Mouse (Mus musculus): ENCODE results near the gene Rab24. TPM values are rescaled to one million over a fixed set of nuclear protein-coding genes. Genes with fewer than 3 reads are reported as not detected.

The Rab24 gene
- polyA plus RNA-seq, 1 experiment from 2014 or later, result 94.0 TPM

GRCm38 (mm10) chr13:55313051-55313450 lies 8.7 kb downstream of the Rab24 start:
- no peak for TF ChIP-seq CTCF (IDR thresholded peaks at IDR 0.05)
- H3K27me3 ChIP-seq, result no peaks in the 10 kb centered on the region
- in situ Hi-C loops (cut with MboI; ENCODE audit: low pct_unique_long_range_greater_than_20kb), result no loop called here
- ATAC-seq (peak; percentile 39), DNase-seq (ENCODE audit: low read depth, low spot score) (no peak)
- ChIA-PET CTCF (interaction anchor here (1.2 kb wide), 1 partner anchor 9 kb away, joined by 3 read pairs; no protein-coding TSS in a partner anchor), POLR2A (no interaction called here)

GRCm38 (mm10) chr13:55312028-55312630 lies 9.6 kb downstream of the Rab24 start:
- in situ Hi-C loops (cut with MboI; ENCODE audit: low pct_unique_long_range_greater_than_20kb), result no loop called here
- ChIA-PET CTCF (interaction anchor here (1.2 to 1.5 kb wide), 2 partner anchors 8 kb away, joined by 3 read pairs; partner anchors contain the start of gene Prelid1), POLR2A (interaction anchor here (0.6 kb wide), 1 partner anchor 47 kb away, joined by 4 read pairs; no protein-coding TSS in a partner anchor)
- no peak for DNase-seq (ENCODE audit: low read depth, low spot score)
- ATAC-seq, result no peak
- H3K27me3 ChIP-seq, result no peaks in the 10 kb centered on the region
- TF ChIP-seq CTCF (IDR thresholded peaks at IDR 0.05), result no peak

- no peak for TF ChIP-seq CTCF (IDR thresholded peaks at IDR 0.05)
- POLR2A ChIA-PET, result no interaction called here
- ATAC-seq, result peak; percentile 67
- CTCF ChIA-PET, result no interaction called here
- DNase-seq (ENCODE audit: low read depth, low spot score), result no peak
- H3K27me3 ChIP-seq, result no peaks in the 10 kb centered on the region
- in situ Hi-C loops (cut with MboI; ENCODE audit: low pct_unique_long_range_greater_than_20kb), result no loop called here
Measured at GRCm38 (mm10) chr13:55300913-55301312, 20.8 kb downstream of the Rab24 start.

GRCm38 (mm10) chr13:55296760-55297159 lies 25.0 kb downstream of the Rab24 start:
- ATAC-seq (no peak), DNase-seq (ENCODE audit: low read depth, low spot score) (no peak)
- CTCF ChIA-PET, result no interaction called here
- no peaks in the 10 kb centered on the region for H3K27me3 ChIP-seq
- in situ Hi-C loops (cut with MboI; ENCODE audit: low pct_unique_long_range_greater_than_20kb), result no loop called here
- POLR2A ChIA-PET, result interaction anchor here (0.6 kb wide), 1 partner anchor 800 kb away, joined by 4 read pairs; no protein-coding TSS in a partner anchor
- no peak for TF ChIP-seq CTCF (IDR thresholded peaks at IDR 0.05)

GRCm38 (mm10) chr13:55288854-55289253 lies 32.9 kb downstream of the Rab24 start:
- in situ Hi-C loops (cut with MboI; ENCODE audit: low pct_unique_long_range_greater_than_20kb), result no loop called here
- H3K27me3 ChIP-seq, result no peaks in the 10 kb centered on the region
- TF ChIP-seq CTCF (IDR thresholded peaks at IDR 0.05), result peak; percentile 10
- no peak for DNase-seq (ENCODE audit: low read depth, low spot score)
- ATAC-seq, result no peak
- CTCF ChIA-PET, result interaction anchor here (1.1 to 1.3 kb wide), 4 partner anchors 9 to 47 kb away, joined by 3 read pairs; partner anchors contain the start of gene Mxd3
- POLR2A ChIA-PET, result interaction anchor here (1.1 kb wide), 1 partner anchor 13 kb away, joined by 4 read pairs; no protein-coding TSS in a partner anchor

- in situ Hi-C loops (cut with MboI; ENCODE audit: low pct_unique_long_range_greater_than_20kb), result no loop called here
Measured at GRCm38 (mm10) chr13:55277646-55278045, 44.1 kb downstream of the Rab24 start.

GRCm38 (mm10) chr13:55277203-55277602 lies 44.5 kb downstream of the Rab24 start:
- CTCF ChIA-PET, result no interaction called here

More at GRCm38 (mm10) chr13:55277646-55278045, 44.1 kb downstream of the Rab24 start:
- ChIA-PET POLR2A (no interaction called here), CTCF (no interaction called here)
- no peaks in the 10 kb centered on the region for H3K27me3 ChIP-seq
- DNase-seq (ENCODE audit: low read depth, low spot score) (no peak), ATAC-seq (no peak)
- TF ChIP-seq CTCF (IDR thresholded peaks at IDR 0.05), result no peak

More at GRCm38 (mm10) chr13:55277203-55277602, 44.5 kb downstream of the Rab24 start:
- POLR2A ChIA-PET, result no interaction called here
- no peak for ATAC-seq
- TF ChIP-seq CTCF (IDR thresholded peaks at IDR 0.05), result no peak
- in situ Hi-C loops (cut with MboI; ENCODE audit: low pct_unique_long_range_greater_than_20kb), result no loop called here
- no peaks in the 10 kb centered on the region for H3K27me3 ChIP-seq
- DNase-seq (ENCODE audit: low read depth, low spot score), result no peak

Other genes with a start within 250 kb of the Rab24 start
- 38.1 TPM for gene Uimc1, start 221.6 kb downstream of the Rab24 start, polyA plus RNA-seq (2021)
- 22.2 TPM for gene Zfp346, start 216.6 kb downstream of the Rab24 start, polyA plus RNA-seq (2021)
- gene Gm17617, start 188.4 kb downstream of the Rab24 start, polyA plus RNA-seq (2021), result not detected
- 2.6 TPM for gene Fgfr4, start 169.3 kb downstream of the Rab24 start, polyA plus RNA-seq (2021)
- 15.1 TPM for gene Nsd1, start 112.2 kb downstream of the Rab24 start, polyA plus RNA-seq (2021)
- gene Prelid1, start 1.4 kb downstream of the Rab24 start, polyA plus RNA-seq (2021), result 300 TPM
- gene Mxd3, start 7.9 kb upstream of the Rab24 start, polyA plus RNA-seq (2021), result 14.8 TPM
- 145 TPM for gene Lman2, start 40.8 kb upstream of the Rab24 start, polyA plus RNA-seq (2021)
- 0.54 TPM for gene Rgs14, start 47.8 kb upstream of the Rab24 start, polyA plus RNA-seq (2021)
- gene Slc34a1, start 76.2 kb upstream of the Rab24 start, polyA plus RNA-seq (2021), result not detected
- gene Pfn3, start 93.3 kb upstream of the Rab24 start, polyA plus RNA-seq (2021), result not detected
- gene F12, start 104.8 kb upstream of the Rab24 start, polyA plus RNA-seq (2021), result not detected
- gene Grk6, start 123.1 kb upstream of the Rab24 start, polyA plus RNA-seq (2021), result 54.6 TPM
- gene Prr7, start 142.3 kb upstream of the Rab24 start, polyA plus RNA-seq (2021), result 11.7 TPM
- 158 TPM for gene Dbn1, start 166.2 kb upstream of the Rab24 start, polyA plus RNA-seq (2021)
- 129 TPM for gene Pdlim7, start 191.7 kb upstream of the Rab24 start, polyA plus RNA-seq (2021)
- gene Dok3, start 207.3 kb upstream of the Rab24 start, polyA plus RNA-seq (2021), result 1.5 TPM
- 73.0 TPM for gene Ddx41, start 214.7 kb upstream of the Rab24 start, polyA plus RNA-seq (2021)
- gene Fam193b, start 249.2 kb upstream of the Rab24 start, polyA plus RNA-seq (2021), result 66.5 TPM